Mouse (Mus musculus) heart, adult 8-10 months (tissue): ENCODE data around the gene Cyp2c23. TPM values are rescaled to one million over a fixed set of nuclear protein-coding genes. Genes with fewer than 3 reads are reported as not detected.
A peak's percentile ranks its signal among the peaks of the same experiment; 100 is the strongest.

Experiments used
- DNase-seq: peaks from one replicate; pipeline ENCODE4 v3.0.0; 2022; ENCODE audit warnings: low spot score
- total RNA-seq, 4 experiments: library from RNA; stranded (reverse); gene quantifications; 2 replicates each; pipeline ENCODE4 v1.2.4; 2022

The Cyp2c23 gene
- total RNA-seq, 4 experiments from 2014 or later: not detected

- DNase-seq: no peak
Observed at GRCm38 (mm10) chr19:44024921-44025585, 4.0 kb downstream of the Cyp2c23 start.

GRCm38 (mm10) chr19:44023066-44023465 lies 5.9 kb downstream of the Cyp2c23 start:
- no peak for DNase-seq

GRCm38 (mm10) chr19:44021502-44021901 lies 7.5 kb downstream of the Cyp2c23 start:
- DNase-seq: peak; percentile 78

GRCm38 (mm10) chr19:44019739-44020138 lies 9.3 kb downstream of the Cyp2c23 start:
- no peak for DNase-seq

DNA sequence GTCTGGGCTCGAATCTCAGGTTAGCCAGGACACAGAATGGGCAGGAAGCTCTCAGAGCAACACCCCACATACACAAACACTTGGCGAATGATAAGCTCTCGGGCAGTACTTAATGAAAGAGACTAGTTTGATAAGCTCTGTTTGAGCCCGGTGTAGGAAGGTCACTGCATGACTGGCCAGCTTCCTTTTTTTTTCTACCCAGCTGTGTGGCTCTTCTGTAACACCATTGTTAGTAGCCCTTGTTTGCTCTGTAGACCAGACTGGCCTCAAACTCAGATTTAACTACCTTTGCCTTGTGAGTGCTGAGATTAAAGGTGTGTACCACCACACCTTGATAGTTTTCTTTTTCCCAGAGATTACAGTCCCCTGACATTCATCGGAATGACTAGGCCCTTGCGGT lies 15.1 kb downstream of the Cyp2c23 start:
- no peak for DNase-seq

DNA sequence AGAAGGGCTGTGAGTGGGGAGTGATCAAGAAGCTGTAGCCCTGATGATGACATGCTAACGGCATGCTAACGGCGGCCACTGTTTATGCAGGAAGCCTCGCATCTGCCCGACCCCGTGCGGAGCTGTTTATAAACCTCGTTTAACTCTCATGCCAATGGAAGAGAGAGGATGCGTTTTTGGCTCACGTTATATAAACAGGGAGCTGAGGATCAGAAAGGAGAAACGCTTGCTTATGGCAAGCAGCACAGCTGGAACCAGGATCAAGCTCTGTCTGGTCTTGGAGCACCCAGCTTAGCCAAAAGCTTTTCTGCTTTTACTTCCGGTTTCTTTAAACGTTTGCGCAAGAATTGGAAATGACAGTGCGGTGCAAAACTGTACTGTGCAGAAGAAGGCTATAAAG lies 20.2 kb downstream of the Cyp2c23 start:
- no peak for DNase-seq

DNA sequence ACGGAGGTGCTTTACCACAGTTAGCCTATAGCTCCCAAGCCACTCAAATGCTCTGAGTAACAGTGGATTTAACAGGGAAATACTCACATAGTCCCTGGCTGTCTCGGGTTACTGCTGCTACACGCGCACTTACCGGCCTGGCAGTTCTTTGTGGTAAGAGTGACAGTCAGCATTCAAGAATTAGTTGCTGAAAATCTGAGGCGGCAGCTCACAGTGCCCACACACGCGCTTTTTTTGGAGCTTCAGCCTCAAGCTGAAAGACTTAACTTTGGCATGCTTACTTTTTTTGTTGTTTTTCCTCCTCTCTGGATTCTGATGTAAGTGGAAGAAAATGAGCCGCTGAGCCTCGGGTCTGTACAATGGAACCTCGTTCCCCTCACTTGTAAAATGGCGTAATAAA lies 21.8 kb downstream of the Cyp2c23 start:
- no peak for DNase-seq

GRCm38 (mm10) chr19:44005025-44005424 lies 24.0 kb downstream of the Cyp2c23 start:
- no peak for DNase-seq

GRCm38 (mm10) chr19:44004261-44004660 lies 24.7 kb downstream of the Cyp2c23 start:
- DNase-seq: no peak

DNA sequence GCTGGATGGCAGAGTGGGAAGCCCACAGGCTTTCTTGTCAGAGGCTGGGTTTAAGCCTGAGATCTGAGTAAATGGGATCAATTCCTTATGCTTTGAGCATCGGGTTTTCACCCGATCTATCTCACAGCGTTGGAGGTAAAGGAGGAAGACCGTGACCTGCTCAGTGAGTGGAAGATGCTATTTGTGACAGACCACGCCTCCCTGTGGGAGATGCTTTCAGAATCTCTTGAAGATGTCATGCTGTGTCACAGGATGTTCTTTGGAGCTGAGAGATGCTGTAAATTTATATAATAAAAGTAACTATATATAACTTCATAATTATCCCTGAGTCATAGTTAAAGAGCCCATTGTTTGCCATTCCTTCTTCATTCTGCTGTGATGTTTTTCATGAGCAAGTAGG lies 28.3 kb downstream of the Cyp2c23 start:
- DNase-seq: no peak

DNA sequence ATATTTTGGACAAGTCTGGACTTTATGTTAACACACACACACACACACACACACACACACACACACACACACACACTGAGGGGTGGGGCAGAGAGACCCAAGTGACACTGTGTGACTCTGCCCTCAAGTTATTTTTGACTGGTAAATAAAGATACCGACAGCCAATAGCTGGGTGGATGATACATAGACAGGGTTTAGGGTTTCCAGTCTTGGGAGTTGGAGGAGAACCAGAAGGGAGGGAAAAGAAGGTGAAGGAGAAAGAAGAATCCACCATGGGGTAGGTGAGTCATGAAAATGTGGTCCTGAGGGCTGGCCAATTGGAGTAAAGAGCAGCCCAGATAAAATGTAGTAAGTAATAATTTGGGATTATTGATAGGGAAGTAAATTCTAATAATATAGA lies 28.9 kb downstream of the Cyp2c23 start:
- no peak for DNase-seq

DNA sequence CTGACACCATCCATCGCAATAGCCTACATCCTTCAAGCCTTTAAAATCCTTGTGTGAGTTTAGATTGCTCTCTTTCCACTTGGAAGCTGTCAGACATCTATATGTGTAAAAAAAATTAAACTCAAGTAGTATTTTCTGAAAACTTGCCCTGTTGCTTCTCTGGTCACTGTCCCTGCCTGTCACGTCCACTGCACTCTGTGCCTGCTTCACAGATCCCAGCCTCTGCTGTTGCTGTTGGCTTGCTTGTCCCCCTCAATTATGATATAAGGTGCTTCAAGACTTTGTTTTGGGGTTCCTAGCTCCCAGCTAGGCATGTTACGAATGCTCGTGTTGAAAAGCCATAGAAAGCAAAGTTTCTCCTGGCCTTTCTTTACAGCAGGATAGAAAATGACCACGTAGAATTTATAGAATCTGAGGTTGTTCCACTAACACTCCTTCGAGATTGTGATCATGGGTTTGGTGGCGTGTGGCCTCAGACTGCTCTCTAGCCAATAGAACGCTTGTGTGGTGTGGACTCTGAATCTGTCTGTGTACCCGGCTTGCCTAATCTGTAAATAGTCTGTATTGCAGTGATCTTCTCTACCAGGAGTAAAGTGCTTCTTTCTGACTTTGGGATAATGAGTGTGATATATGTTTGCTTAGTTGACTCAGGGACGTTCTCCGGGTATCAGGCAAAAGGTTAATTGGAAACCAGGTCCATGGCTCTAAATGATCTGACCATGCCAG lies 30.0 kb downstream of the Cyp2c23 start:
- no peak for DNase-seq

- DNase-seq: no peak
Observed at GRCm38 (mm10) chr19:43998101-43998500, 30.9 kb downstream of the Cyp2c23 start.

GRCm38 (mm10) chr19:43995427-43995826 lies 33.6 kb downstream of the Cyp2c23 start:
- DNase-seq: no peak

GRCm38 (mm10) chr19:43992464-43992863 lies 36.5 kb downstream of the Cyp2c23 start:
- no peak for DNase-seq

DNA sequence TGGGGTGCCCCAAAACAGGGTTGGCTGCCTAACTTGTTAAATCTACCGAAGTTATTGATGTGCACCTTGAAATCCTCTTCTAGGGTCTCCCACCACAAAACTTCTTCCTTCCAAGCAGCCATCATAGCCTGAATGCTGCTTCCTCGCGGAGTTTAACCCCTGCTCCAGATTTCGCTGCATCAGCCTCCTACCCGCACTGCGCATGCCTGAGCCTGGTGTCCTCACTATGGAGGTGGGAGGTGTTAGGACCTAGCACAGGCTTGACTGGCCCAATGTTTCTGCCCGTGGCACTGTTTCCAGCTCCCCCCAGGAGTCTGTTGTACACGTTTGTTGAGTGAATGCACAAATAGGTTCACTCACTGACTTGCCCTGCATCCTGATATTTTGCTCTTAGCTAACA lies 38.6 kb downstream of the Cyp2c23 start:
- no peak for DNase-seq

DNA sequence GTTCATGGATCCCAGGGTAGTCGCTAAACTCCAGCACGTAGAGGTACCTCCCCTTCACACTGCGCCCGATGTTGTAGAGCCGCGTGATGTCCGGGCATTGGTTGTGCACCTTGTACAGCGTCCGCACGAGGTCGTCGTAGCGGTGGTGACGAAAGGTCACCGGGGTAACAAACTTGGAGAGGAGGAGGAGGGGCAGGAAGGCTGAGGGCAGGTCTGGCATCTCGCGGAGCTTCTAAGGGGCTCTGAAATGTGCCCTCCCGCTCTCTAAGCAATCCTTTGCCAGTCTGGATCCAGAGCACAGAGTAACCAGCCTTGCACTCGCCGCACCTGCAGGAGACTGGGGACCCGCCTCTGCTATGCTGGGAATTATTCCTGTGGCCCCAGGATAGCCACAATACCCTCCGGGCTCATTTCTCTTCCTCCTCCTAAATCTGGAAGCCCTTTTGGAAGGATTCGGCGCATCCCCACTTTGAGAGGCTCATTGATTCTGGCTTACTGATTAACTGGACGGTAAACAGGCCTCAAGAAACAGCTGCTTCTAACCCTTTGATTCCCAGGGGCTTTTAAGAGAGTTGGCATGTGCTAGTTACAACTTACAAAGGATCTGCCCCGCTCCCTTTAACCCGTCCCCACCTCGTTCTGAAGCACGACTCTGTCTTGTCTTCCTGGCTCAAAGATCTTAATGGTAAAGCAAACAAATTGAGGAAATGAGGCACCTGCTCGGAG lies 42.8 kb downstream of the Cyp2c23 start, which contains the start of gene Cpn1:
Gene Cpn1, minus strand, starts transcription at position 488 of the 726 bp plus-strand sequence.
- no peak for DNase-seq

- DNase-seq: no peak
Observed at GRCm38 (mm10) chr19:43981992-43982391, 47.0 kb downstream of the Cyp2c23 start.

DNA sequence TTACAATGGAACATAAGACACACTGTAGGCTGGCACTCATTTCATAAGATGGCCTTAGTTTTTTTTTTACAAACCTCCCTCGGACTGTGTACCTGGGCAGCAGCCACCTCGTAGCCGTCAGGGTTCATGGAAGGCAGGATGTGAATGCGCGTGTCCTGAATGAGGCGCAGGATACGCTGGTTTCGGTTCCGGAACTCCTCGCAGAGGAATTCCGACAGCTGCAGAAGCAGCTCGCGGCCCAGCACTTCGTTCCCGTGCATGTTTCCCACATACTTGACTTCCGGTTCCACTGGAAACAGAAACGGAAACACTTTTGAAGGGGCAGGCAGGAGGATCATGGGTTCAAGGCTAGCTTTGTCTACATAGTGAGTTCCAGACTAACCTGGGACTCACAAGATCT lies 48.3 kb downstream of the Cyp2c23 start:
- no peak for DNase-seq

DNA sequence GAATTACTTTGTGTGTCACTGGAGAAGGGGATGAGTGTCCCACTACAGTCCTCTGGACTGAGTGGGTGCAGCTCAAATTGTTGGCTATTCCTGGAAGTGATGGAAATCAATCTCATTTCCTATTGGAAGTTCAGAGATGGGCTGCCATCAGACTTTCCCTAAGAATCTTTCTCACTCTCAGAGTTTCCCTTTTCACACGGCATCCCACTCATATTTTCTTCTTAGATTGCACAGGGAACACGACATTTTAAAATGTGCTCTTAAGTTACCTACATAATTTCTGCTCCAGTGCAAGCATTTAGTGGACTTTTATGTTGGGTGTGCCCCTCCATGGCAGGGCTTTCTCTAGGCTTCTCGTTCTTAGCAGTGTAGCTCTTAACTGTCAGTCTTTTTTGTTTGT lies 51.2 kb downstream of the Cyp2c23 start:
- no peak for DNase-seq

DNA sequence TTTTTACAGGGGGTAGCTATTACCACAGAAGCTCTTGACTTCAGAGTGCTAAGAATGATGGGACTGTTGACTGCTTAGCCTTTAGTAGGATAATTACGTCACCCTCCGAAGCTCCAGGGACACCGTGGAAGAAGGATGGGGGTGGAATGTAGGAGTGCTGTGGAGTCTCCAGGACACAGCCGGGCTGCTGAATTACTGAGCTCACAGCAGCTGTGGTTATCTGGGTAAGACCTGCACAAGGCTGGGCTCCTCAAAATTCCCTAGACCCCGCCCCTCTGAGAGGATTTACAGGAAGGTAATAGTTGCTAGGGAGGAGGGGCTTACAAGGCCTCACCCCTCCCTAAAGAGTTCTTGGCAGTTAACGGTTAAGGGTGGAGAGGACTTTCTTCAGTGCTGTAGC lies 52.3 kb downstream of the Cyp2c23 start:
- DNase-seq: peak; percentile 8

- no peak for DNase-seq
Observed at GRCm38 (mm10) chr19:43974221-43974620, 54.8 kb downstream of the Cyp2c23 start.

DNA sequence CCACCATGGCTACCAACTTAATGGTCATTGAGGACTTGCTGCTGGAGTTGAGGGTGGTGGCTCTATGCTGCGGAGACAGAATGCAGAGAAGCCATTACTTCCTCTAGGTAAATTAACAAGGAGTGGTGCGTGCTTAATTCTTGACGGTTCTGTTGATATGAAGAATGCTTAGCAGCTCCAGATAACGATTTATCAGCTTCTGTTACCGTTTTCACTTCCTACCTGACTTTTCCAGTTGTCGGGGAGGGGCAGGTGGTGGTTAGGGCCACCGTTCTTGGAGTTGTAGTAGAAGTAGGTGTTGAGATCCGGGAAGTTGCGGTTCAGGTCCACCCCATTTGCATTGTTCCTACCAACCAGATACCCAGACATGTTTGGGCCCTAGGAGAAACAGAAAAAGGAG lies 55.3 kb downstream of the Cyp2c23 start:
- DNase-seq: no peak
